ENCODE assay signal across 8 mouse cellular contexts in genomic region chr2:155613326-155613755, GRCm38 (mm10). TPM values are rescaled to one million over a fixed set of nuclear protein-coding genes. Genes with fewer than 3 reads are reported as not detected.
DNase-seq lines count a peak whose midpoint lies in the region; ATAC-seq and TF ChIP-seq lines count a peak whose summit lies in the region.

No protein-coding gene starts in this region.

- peak; percentile 71 for ATAC-seq in forebrain, embryonic 14.5 days
- ATAC-seq in liver, embryonic 14.5 days (ENCODE audit: insufficient read depth): peak; percentile 97

- peaks cover 5% of the 10 kb centered on the region; the same call in 1 of the 2 replicates for H3K4me1 ChIP-seq in forebrain, embryonic 14.5 days (ENCODE audit: control insufficient read depth, insufficient read depth, low read length)
- H3K4me1 ChIP-seq in liver, embryonic 14.5 days (replicated peaks; ENCODE audit: control insufficient read depth in 2 of 2, insufficient read depth in 2 of 2, low read length in 1 of 2): peaks cover 42 to 57% of the 10 kb centered on the region in 2 experiments

- TF ChIP-seq CTCF in layer of hippocampus, adult 2 months (conservative IDR thresholded peaks at IDR 0.05): no peak
- peak; percentile 45; the same call in 1 of the 2 replicates for TF ChIP-seq CTCF in liver, embryonic 14.5 days (IDR thresholded peaks at IDR 0.05; ENCODE audit: low read depth)

- 6% methylated on average over 20 of the region's 20 CpGs for WGBS in forebrain, embryonic 14.5 days
- WGBS in liver, embryonic 14.5 days (ENCODE audit: insufficient replicate concordance): 3% methylated on average over 20 of the region's 20 CpGs

- H3K27ac ChIP-seq in layer of hippocampus, adult 2 months: no peak overlapping the region
- no peak overlapping the region for H3K27ac ChIP-seq in forebrain, embryonic 14.5 days (ENCODE audit: low read depth, low read length)
- H3K27ac ChIP-seq in liver, embryonic 14.5 days: peak overlapping the region; percentile 96

- peak overlapping the region; percentile 43 for H3K4me3 ChIP-seq in layer of hippocampus, adult 2 months
- 0 out of 2 replicates have a peak overlapping the region, but pooled peaks have one; percentile 8 for H3K4me3 ChIP-seq in forebrain, embryonic 14.5 days (ENCODE audit: low read depth, low read length)
- H3K4me3 ChIP-seq in liver, embryonic 14.5 days (ENCODE audit: insufficient read depth in 1 of 2, low read depth in 2 of 2, low read length in 2 of 2): peak overlapping the region; percentile 61 to 72

- peak overlapping the region; percentile 41 for H3K4me2 ChIP-seq in forebrain, embryonic 14.5 days (ENCODE audit: low read length)
- H3K4me2 ChIP-seq in liver, embryonic 14.5 days (ENCODE audit: low read depth): peak overlapping the region; percentile 98

- H3K9ac ChIP-seq in forebrain, embryonic 14.5 days (ENCODE audit: low read length): no peak overlapping the region; the same call in 1 of the 2 replicates
- H3K9ac ChIP-seq in liver, embryonic 14.5 days (replicated peaks): peak overlapping the region; percentile 91

- no peak for DNase-seq in layer of hippocampus, adult 2 months (ENCODE audit: low spot score in 2 of 2)
- DNase-seq in layer of hippocampus, postnatal 14 days (ENCODE audit: low spot score in 2 of 2): no peak
- DNase-seq in cerebellum, adult 11 months: peak; percentile 78
- peak; percentile 48 for DNase-seq in forebrain, embryonic 14.5 days (ENCODE audit: low spot score)
- DNase-seq in induced T-regulatory cell, adult 2 months (ENCODE audit: low read depth): peak; percentile 86
- DNase-seq in liver, embryonic 14.5 days (ENCODE audit: low read depth in 3 of 3, low spot score in 3 of 3): peak; percentile 91 to 93 (median 92)
- peak; percentile 81 for DNase-seq in naive thymus-derived CD4-positive, alpha-beta T cell, adult 2 months (ENCODE audit: low read depth)
- peak; percentile 58 for DNase-seq in thymus, postnatal 25 days

- H3K27me3 ChIP-seq in forebrain, embryonic 14.5 days (replicated peaks; ENCODE audit: control insufficient read depth, insufficient read depth, low read length): no peaks in the 10 kb centered on the region
- H3K27me3 ChIP-seq in liver, embryonic 14.5 days (ENCODE audit: control insufficient read depth, insufficient read depth, low read length): no peaks in the 10 kb centered on the region

- no peaks in the 10 kb centered on the region for H3K9me3 ChIP-seq in forebrain, embryonic 14.5 days (replicated peaks; ENCODE audit: control insufficient read depth, low read length)
- H3K9me3 ChIP-seq in liver, embryonic 14.5 days (ENCODE audit: control insufficient read depth, low read length): no peaks in the 10 kb centered on the region

- no peaks in the 10 kb centered on the region for H3K36me3 ChIP-seq in forebrain, embryonic 14.5 days (ENCODE audit: control insufficient read depth, insufficient read depth, low read length)
- H3K36me3 ChIP-seq in liver, embryonic 14.5 days (replicated peaks; ENCODE audit: control insufficient read depth, insufficient read depth, low read depth): no peaks in the 10 kb centered on the region

- no peak for TF ChIP-seq EP300 in liver, embryonic 14.5 days (IDR thresholded peaks at IDR 0.05; ENCODE audit: low read depth)

RNA-seq across cellular contexts. Expression of gene Myh7b, which starts 2.3 kb away (rescaled TPM):
- total RNA-seq in layer of hippocampus, adult 2 months (2021): 1 to 10 TPM; 5.5 to 5.6 TPM
- total RNA-seq in layer of hippocampus, postnatal 14 days (2021): 1 to 10 TPM; 3.1 to 4.9 TPM
- 0.08 and 0.35 TPM in 2 replicates for polyA plus RNA-seq in forebrain, embryonic 14.5 days (2014; fragmentation: Nextera tagmentation; extraction: Ambion mirVana)
- 1.7 and 3.0 TPM in 2 replicates for polyA plus RNA-seq in liver, embryonic 14.5 days (2012; rRNA removed)
- polyA plus RNA-seq in liver, embryonic 14.5 days (2014; fragmentation: Nextera tagmentation; extraction: Ambion mirVana): 1.5 and 1.6 TPM in 2 replicates

RNA-seq across cellular contexts. Expression of gene Gss, which starts 20.7 kb away (rescaled TPM):
- total RNA-seq in layer of hippocampus, adult 2 months (2021): 10 to 100 TPM; 25.6 to 26.2 TPM
- 10 to 100 TPM; 14.5 to 16.4 TPM for total RNA-seq in layer of hippocampus, postnatal 14 days (2021)
- 14.6 and 17.0 TPM in 2 replicates for polyA plus RNA-seq in forebrain, embryonic 14.5 days (2014; fragmentation: Nextera tagmentation; extraction: Ambion mirVana)
- 34.2 and 37.9 TPM in 2 replicates for polyA plus RNA-seq in liver, embryonic 14.5 days (2012; rRNA removed)
- 64.6 and 69.5 TPM in 2 replicates for polyA plus RNA-seq in liver, embryonic 14.5 days (2014; fragmentation: Nextera tagmentation; extraction: Ambion mirVana)

Comparison
In these comparisons a context has a peak if more than half of its experiments do, and no peak if none do; other contexts are left out.
1. DNase-seq: peak in cerebellum, adult 11 months (single experiment), forebrain, embryonic 14.5 days (single experiment), induced T-regulatory cell, adult 2 months (single experiment), liver, embryonic 14.5 days (3 of 3), naive thymus-derived CD4-positive, alpha-beta T cell, adult 2 months (single experiment) and thymus, postnatal 25 days (single experiment); none in layer of hippocampus, adult 2 months (0 of 2) and layer of hippocampus, postnatal 14 days (0 of 2).
2. H3K4me3 ChIP-seq: peak in every context shown above with its lines; median percentile 66 in liver, embryonic 14.5 days; 43 in layer of hippocampus, adult 2 months; 8 in forebrain, embryonic 14.5 days.